Mouse (Mus musculus): Measurements from ENCODE around the gene Fbxw21.
"Not testable (repeated sequence)": the region's sequence is repeated elsewhere in the genome, so short reads cannot be mapped to it uniquely, and the experiment has no call there.

The Fbxw21 gene

GRCm38 (mm10) chr9:109161941-109162340 lies at the start of gene Fbxw21:
Fbxw21 (minus strand) TSS chr9:109162041.
- no peak for DNase-seq

GRCm38 (mm10) chr9:109201347-109201746 lies 39.5 kb upstream of the Fbxw21 start:
- DNase-seq: not testable (repeated sequence)

GRCm38 (mm10) chr9:109200349-109200748 lies 38.5 kb upstream of the Fbxw21 start:
- DNase-seq: no peak

GRCm38 (mm10) chr9:109199353-109199752 lies 37.5 kb upstream of the Fbxw21 start:
- no peak for DNase-seq

GRCm38 (mm10) chr9:109195875-109196274 lies 34.0 kb upstream of the Fbxw21 start, which contains the start of gene Fbxw13:
Fbxw13 (minus strand) TSS chr9:109195975.
- DNase-seq: not testable (repeated sequence)

- no peak for DNase-seq
These were observed 15.4 kb upstream of the Fbxw21 start for GRCm38 (mm10) chr9:109177208-109177607.

GRCm38 (mm10) chr9:109176301-109176700 lies 14.5 kb upstream of the Fbxw21 start:
- DNase-seq: no peak

GRCm38 (mm10) chr9:109167316-109167715 lies 5.5 kb upstream of the Fbxw21 start:
- DNase-seq: no peak

- peak in 1 of 2 experiments; percentile 26 for DNase-seq
These were observed 21.4 kb downstream of the Fbxw21 start for GRCm38 (mm10) chr9:109140414-109140813.

- DNase-seq: no peak
These were observed 31.8 kb downstream of the Fbxw21 start for GRCm38 (mm10) chr9:109130076-109130475.

- peak; percentile 23 to 80 for DNase-seq
These were observed 33.6 kb downstream of the Fbxw21 start for GRCm38 (mm10) chr9:109128211-109128610.

- DNase-seq: peak; percentile 31 to 45
These were observed 34.8 kb downstream of the Fbxw21 start for GRCm38 (mm10) chr9:109127076-109127475.

GRCm38 (mm10) chr9:109125481-109125880 lies 36.4 kb downstream of the Fbxw21 start:
- DNase-seq: no peak

GRCm38 (mm10) chr9:109125043-109125442 lies 36.8 kb downstream of the Fbxw21 start:
- no peak for DNase-seq

GRCm38 (mm10) chr9:109124164-109124563 lies 37.7 kb downstream of the Fbxw21 start:
- DNase-seq: no peak

- DNase-seq: peak in 1 of 2 experiments; percentile 28
These were observed 38.6 kb downstream of the Fbxw21 start for GRCm38 (mm10) chr9:109123266-109123665.

GRCm38 (mm10) chr9:109122553-109123085 lies 39.2 kb downstream of the Fbxw21 start:
- peak in 1 of 2 experiments; percentile 69 for DNase-seq

- no peak for DNase-seq
These were observed 40.9 kb downstream of the Fbxw21 start for GRCm38 (mm10) chr9:109120956-109121355.

- DNase-seq: no peak
These were observed 42.3 kb downstream of the Fbxw21 start for GRCm38 (mm10) chr9:109119571-109119970.

GRCm38 (mm10) chr9:109118106-109118505 lies 43.7 kb downstream of the Fbxw21 start:
- DNase-seq: peak; percentile 41 to 42

GRCm38 (mm10) chr9:109116205-109116604 lies 45.6 kb downstream of the Fbxw21 start:
- DNase-seq: no peak

GRCm38 (mm10) chr9:109114871-109115270 lies 47.0 kb downstream of the Fbxw21 start:
- DNase-seq: no peak

- no peak for DNase-seq
These were observed 47.6 kb downstream of the Fbxw21 start for GRCm38 (mm10) chr9:109114276-109114675.

- DNase-seq: peak in 1 of 2 experiments; percentile 0
These were observed 48.5 kb downstream of the Fbxw21 start for GRCm38 (mm10) chr9:109113331-109113730.

GRCm38 (mm10) chr9:109111591-109111990 lies 50.2 kb downstream of the Fbxw21 start:
- DNase-seq: no peak

Data from kidney, postnatal 36 days (tissue).